Mouse (Mus musculus) adrenal gland (tissue): ENCODE measurements around the gene Chd3.
"Not testable (repeated sequence)": the region's sequence is repeated elsewhere in the genome, so short reads cannot be mapped to it uniquely, and the experiment has no call there.

Experiments
- intact Hi-C: fragments of 180-260 bp; cut with DNase I; formaldehyde crosslinking; loops from one replicate; pipeline ENCODE4 v1.15.1; 2025

Chd3 gene

GRCm38 (mm10) chr11:69407724-69408004 is 38.5 kb upstream of the Chd3 start:
- intact Hi-C loops, result no loop called here

DNA sequence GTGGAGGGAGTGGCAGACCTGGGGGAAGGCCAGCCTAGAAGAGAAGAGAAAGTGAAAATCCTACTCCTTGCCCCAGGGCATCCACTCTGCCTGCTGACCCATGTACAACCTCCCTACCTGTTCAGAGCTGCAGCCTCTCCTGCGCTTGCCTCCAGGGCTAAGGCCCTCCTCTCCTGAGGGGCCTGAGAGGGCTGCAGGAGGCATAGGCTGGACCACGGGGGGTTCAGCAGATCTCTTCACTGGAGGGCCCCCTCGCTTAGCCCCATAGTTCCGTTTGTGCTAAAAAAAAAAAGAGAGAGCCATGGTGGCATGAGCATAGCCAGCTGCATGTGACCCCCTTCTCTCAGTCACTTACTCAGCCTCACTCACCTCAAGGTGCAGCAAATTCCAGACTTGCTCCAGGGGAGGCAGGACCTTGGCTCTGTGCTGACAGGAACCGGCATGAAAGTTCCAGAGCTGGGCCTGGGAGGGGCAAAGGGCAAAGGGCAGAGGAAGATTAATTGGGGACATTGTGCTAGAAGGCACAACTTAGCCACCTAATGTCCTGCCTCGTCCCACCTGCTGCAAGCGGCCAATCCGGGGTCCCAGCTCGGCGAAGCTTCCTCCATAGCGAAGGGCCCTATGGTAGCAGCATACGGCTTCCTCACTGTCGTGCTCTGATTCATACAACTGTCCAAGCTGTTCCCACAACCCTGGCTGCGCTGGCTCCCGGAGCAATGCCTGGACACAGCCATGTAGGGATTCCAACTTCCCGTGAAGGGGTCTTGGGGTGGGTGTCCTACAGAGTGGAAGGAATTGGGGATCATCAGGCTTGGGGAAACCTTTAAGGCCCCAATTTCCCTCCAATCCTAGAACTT is 37.9 kb upstream of the Chd3 start:
- intact Hi-C loops, result no loop called here

DNA sequence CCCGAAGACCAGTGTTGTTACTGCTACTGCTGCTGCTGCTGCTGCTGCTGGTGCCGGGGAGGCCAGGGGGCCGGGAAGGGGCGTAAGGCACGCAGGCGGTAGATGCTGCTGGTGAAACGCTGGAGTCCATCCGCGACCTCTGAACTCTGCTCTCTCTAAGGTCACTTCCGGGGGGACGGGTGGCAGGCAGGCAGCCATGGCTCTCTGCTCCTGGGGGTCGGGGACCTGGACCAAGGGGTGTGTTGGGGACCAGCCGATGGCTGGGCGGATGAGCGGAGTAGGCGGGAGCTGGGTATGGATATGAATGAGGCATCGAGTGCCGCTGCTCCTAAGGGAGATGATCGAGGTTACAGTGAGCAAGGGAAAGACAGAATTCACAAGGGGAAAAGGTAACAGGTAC is 37.1 kb upstream of the Chd3 start:
- intact Hi-C loops, result no loop called here

DNA sequence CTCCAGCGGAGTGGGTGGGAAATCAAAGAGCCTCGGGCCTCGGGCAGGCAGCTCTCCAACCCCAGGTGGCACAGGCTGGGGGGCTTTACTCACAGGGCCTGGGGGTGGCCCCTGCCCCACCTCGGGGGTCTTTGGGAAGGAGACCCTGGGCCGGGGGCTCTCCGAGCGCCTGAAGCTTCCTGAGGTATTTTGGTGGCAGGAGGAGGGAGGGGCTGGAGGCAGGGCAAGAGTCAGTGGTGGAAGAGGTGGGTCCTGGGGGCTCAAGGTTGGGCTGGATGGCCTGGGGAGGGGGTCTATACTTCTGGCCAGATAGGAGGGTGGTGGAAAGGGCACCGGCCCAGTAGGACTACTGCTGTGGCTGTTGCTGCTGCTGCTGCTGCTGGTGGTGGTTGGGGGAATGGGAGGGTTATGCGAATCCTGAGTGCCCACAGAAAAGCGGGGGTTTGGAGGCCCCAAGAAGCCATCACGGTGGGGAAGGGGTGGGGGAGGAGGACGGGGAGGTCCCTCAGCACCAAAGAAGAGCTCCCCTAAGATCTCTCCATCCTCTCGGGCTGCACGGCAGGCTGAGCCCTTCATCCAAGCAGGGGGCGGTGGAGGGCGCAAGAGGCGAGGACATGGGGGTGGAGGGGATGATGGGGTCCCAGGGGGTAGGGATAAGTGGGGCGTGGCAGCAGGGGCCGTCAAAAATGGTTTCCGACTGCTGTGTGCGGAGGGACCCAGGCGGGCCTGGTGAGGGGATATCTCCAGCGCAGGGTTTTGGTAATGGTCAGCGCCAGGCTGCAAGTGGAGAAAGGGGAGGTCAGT is 36.4 kb upstream of the Chd3 start:
- intact Hi-C loops, result no loop called here

DNA sequence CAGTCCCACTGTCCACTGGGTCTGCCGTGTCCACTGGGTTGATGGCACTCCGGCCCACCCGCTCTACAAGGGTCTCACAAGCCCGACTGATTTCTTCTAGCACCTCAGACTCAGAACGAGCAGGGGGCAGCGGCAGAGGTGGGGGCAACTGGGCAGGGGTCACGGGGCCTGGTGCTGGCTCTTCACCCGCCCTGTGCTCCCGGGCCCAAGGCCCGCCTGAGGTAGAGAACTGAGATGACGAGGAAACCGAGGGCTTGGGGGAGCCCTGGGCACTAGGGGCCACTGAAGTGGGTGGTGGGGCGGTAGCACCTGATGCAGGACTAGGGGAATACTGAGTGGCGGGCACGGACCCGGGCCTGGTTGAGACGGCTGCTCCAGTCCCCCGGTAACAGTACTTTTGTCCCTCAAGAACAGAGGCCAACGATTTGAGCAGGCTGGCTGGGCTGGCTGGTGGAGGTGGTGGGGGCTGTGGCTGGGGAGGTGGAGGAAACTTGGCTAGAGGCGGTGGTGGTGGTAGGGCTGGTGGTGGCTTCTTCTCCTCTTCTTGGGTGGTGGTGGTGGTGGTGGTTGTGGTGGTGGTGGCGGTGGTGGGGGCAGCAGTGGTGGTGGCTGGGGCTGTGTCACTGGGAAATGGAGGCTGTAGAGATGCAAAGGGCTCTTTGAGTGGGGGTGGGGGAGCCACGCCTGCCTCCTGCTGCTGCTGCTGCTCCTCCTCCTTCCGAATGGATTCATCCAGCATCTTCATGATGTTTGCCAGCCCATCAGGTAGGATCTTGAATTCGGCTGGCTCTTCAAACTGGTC is 35.6 kb upstream of the Chd3 start:
- intact Hi-C loops, result loop anchor here (5.0 kb wide), 1 partner anchor 108 kb away; no protein-coding TSS in a partner anchor

GRCm38 (mm10) chr11:69403691-69404594 is 34.7 kb upstream of the Chd3 start:
- intact Hi-C loops, result loop anchor here (5.0 kb wide), 1 partner anchor 108 kb away; no protein-coding TSS in a partner anchor

DNA sequence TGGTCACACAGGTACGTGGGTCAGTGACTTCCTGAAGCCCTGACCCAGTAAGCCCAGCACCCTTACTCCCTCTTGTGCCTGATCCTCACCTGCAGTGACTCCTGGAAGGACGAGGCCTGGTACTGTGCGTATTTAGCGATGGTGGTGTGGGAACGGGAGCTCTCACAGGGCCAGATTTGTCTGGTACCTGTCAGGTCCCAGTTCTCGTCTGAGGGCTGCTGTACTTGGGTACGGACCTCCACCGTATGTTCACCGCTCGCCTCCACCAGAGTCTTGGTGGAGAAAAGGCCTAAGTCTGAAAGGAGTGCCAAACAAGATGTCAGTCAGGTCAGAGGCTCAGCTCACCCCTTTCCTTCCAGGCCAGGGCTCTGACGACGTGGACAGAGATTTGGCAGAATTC is 32.8 kb upstream of the Chd3 start:
- intact Hi-C loops, result loop anchor here (2.0 to 5.0 kb wide), 2 partner anchors 31 to 110 kb away; no protein-coding TSS in a partner anchor

- intact Hi-C loops, result loop anchor here (2.0 to 5.0 kb wide), 2 partner anchors 32 to 111 kb away; no protein-coding TSS in a partner anchor
These were observed 32.0 kb upstream of the Chd3 start for GRCm38 (mm10) chr11:69401210-69401637.

- intact Hi-C loops, result loop anchor here (2.0 to 5.0 kb wide), 2 partner anchors 33 to 112 kb away; no protein-coding TSS in a partner anchor
These were observed 31.1 kb upstream of the Chd3 start for GRCm38 (mm10) chr11:69400083-69400850.

- intact Hi-C loops, result loop anchor here (2.0 to 5.0 kb wide), 2 partner anchors 33 to 113 kb away; no protein-coding TSS in a partner anchor
These were observed 30.2 kb upstream of the Chd3 start for GRCm38 (mm10) chr11:69399201-69400082.

GRCm38 (mm10) chr11:69398486-69399200 is 29.4 kb upstream of the Chd3 start:
- intact Hi-C loops, result no loop called here

DNA sequence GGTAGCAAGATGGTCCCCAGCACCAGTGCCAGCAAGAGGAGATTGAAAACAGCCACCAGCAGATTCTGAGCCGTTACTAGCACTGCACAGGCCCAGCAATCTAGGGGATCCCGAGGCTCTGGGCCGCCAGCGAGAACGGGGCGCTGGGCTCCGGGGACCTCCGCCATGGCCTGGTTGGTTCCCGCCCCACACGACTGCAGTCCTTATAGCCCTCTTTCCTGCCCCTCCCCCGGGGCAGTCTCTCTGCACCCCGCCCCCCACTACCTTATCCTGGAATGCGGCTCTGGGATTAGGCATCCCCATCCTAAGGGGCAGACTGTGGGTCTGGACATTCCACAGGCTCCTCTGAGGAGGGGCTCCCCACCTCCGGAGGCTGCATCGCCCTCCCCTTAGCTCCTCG is 28.9 kb upstream of the Chd3 start, which contains the start of gene Tmem88:
TSS of gene Tmem88 (minus strand) at position 176 of the 400 bp plus-strand sequence.
- intact Hi-C loops, result no loop called here

- intact Hi-C loops, result no loop called here
These were observed 28.4 kb upstream of the Chd3 start for GRCm38 (mm10) chr11:69397581-69398057.

DNA sequence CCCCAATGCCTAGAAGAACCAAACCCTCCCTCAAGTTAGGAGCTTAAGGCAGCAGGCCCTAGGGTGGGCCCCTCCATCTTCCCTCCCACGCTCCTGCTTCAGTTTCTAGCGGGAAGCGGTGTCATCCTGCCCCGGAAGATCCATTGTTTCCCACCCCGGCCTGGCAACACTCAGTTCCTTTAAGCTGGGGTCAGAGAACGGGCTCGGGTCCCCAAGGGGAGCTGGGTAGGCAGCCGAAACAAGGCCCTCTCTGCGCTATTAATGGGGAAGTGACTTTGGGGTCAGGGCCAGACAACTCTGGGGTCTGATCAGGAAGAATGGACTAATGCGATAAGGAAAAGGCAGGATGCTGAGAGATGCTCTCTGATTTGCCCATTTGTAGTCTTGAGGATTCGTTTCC is 27.6 kb upstream of the Chd3 start:
- intact Hi-C loops, result no loop called here

- intact Hi-C loops, result no loop called here
These were observed 26.6 kb upstream of the Chd3 start for GRCm38 (mm10) chr11:69395634-69396373.

DNA sequence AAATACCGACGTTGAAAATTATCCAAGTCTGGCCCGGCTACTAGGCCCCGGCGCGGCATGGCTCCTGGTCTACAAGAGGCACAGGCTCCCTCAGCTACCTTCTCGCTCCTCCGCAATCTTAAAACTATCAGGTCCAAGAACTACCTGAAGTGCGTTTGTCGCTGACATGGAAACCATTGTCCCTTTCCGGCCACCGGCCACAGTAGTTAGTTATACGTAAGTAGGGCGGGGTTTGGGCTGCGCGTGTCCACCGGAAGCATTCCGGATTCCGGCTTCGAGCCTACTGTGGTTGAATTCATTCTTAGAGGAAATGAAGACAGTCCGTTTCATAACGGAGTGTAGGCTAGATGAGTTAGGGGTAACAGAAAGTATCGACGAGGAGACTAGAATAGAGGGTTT is 26.0 kb upstream of the Chd3 start, which contains the start of the genes Naa38 and Cyb5d1:
TSS of gene Naa38 (plus strand) at position 253 of the 399 bp plus-strand sequence.
TSS of gene Cyb5d1 (minus strand) at position 397 of the 399 bp plus-strand sequence.
- intact Hi-C loops, result not testable (repeated sequence)
